Mouse (Mus musculus): ENCODE measurements around the gene Cib1. TPM values are rescaled to one million over a fixed set of nuclear protein-coding genes. Genes with fewer than 3 reads are reported as not detected.

Gene Cib1
- polyA plus RNA-seq, 2 experiments from 2014 or later = 120 to 148 TPM

GRCm38 (mm10) chr7:80231971-80232488 is 583 bp downstream of the Cib1 start:
- no peak for ATAC-seq

DNA sequence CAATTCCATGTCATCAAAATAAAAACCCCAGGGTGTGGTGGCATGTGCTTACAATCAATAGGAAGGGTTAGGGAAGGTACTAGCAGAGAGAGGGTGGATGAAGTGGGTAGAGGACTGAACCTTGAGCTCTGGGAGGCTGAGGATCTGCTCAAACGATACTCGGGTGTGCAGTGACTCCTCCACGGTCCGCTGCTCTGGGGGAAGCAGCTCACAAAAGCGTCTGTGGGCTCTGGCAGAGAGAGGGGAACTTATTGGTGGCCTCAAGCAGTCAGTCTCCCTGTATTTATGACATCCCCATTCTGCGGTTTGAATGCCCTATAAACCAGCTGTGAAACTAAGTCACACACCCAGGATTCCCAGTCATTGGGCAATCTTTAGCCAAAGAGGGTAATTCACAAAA is 2.4 kb downstream of the Cib1 start:
- ATAC-seq = no peak

- ATAC-seq = no peak
Measured at GRCm38 (mm10) chr7:80227065-80227464, 5.5 kb downstream of the Cib1 start.

DNA sequence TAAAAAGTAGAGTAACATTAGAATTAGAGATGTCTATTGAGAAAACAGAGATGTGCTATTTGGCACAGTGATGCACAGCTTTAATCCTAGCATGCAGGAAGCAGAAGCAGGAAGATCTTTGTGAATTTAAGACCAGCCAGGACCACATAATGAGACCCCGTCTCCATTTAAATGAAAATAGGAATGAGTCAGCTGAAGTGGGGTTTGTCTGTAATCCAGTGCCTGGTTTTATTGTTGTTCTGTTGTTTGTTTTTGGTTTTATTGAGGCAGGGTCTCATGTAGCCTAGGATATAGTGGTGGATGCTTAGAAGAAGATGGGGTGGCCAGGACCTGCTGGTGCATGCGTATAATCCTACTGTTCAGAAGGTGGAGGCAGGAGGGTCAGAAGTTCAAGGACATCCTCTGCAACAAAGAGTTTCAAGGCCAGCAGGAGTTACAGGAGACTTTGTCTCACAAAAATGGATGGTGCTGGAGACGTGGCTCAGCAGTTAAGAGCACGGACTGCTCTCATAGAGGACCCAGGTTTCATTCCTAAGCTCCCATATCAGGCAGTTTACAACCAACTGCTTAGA is 11.3 kb downstream of the Cib1 start:
- ATAC-seq = no peak

- ATAC-seq = no peak
Measured at GRCm38 (mm10) chr7:80220237-80220797, 12.3 kb downstream of the Cib1 start.

- no peak for ATAC-seq
Measured at GRCm38 (mm10) chr7:80218666-80219065, 13.9 kb downstream of the Cib1 start.

DNA sequence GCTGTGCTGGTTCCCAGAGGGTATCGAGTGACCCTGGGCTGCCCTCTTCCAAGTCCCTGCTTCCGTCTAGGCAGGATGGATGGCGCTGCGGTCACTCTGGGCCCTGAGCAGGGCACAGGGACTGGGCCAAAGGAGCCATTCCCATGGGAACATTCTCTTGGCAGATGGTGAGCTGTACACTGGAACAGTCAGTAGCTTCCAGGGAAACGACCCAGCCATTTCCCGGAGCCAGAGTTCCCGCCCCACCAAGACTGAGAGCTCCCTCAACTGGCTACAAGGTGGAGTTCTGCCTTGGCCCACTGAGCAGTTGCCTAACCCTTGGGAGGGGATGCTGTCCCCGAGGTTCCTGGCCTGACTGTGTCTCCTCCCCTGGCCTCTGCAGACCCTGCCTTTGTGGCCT is 16.0 kb downstream of the Cib1 start:
- ATAC-seq = no peak

DNA sequence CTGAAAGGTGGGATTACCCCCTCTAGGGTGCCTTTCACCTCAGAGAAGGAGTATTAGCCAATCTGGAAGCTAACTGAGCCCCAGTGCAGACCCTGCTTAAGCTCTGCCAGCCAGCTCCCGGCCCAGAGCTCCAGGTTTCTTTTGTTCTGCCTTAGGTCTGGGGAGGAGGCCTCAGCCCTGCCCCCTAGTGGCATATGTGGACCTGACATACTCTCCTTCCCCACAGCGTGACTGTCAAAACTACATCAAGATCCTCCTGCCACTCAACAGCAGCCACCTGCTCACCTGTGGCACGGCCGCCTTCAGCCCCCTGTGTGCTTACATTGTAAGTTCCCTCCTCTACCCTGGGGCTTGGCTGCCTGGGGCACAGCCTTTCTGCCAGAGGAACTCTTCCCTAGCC is 17.2 kb downstream of the Cib1 start:
- ATAC-seq = peak; percentile 73

GRCm38 (mm10) chr7:80214459-80214858 is 18.2 kb downstream of the Cib1 start:
- ATAC-seq = no peak

DNA sequence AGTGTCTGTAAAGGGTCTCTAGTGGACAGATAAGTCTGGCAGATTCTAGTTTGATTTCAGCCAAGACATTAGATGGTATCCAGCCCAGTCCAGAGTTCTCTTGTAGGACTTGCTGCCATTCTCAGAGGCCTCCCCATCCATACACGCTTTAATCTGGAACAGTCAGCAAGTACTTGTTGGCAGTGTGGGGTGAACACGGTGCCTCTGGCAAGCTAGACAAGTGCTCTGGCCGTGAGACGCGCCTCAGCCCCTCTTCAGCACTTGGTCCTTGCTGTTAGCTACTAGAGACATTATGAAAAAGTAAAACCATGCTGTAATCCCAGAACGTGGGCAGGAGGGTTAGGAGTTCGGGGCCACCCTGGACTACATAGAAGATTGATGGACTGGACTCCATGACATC is 19.0 kb downstream of the Cib1 start:
- no peak for ATAC-seq

- ATAC-seq = no peak
Measured at GRCm38 (mm10) chr7:80210982-80211381, 21.6 kb downstream of the Cib1 start.

GRCm38 (mm10) chr7:80209669-80210068 is 22.9 kb downstream of the Cib1 start:
- peak; percentile 91 for ATAC-seq

GRCm38 (mm10) chr7:80208738-80209430 is 23.7 kb downstream of the Cib1 start:
- ATAC-seq = no peak

DNA sequence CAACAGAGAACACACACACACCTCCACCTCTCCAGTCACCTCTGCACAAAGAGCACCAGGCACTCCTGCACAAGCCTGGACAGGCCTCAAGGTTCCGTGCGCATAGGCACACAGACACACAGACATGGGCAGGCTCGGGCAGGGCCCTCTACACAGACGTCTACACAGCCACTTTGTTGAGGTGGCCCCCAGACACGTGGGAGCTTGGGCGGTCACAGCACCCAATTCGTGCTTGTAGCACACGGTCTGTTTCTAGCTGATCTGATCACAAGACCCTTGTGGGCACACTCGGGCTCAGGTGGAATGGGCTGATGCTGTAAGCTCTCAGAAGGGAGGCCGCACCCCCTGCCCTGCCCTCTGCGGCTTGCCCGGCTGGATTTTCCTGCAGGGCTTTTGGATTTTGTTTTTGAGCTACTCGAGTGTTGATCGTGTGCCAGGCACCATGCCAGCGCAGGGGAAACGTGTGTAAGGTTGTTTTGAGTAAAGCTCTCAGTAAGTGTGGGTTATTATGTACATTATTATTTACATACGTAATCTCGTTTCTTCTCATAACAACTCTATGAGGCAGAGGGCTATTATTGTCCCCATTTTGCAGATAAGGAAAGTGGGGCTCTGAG is 24.5 kb downstream of the Cib1 start:
- no peak for ATAC-seq

DNA sequence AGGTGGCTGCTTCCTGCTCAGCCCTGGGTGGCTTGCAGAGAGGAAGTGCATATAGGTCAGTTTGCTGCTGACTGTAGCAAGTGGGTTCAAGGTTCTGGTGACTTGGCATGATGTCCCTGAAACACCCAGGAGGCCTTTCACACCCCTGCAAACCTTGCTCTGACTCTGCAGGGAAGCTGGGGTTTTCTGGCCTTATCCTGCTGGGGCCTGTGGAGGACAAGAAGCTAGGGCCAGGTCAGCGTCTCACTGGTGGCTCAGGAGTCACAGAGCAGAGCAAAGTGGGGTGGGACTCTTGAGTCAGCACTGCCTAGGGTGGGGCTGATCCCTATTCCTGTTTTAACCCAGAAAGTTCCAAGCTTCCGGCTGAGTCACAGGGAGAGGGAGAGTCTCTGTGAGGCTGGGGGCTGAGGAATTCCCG is 25.3 kb downstream of the Cib1 start:
- no peak for ATAC-seq

DNA sequence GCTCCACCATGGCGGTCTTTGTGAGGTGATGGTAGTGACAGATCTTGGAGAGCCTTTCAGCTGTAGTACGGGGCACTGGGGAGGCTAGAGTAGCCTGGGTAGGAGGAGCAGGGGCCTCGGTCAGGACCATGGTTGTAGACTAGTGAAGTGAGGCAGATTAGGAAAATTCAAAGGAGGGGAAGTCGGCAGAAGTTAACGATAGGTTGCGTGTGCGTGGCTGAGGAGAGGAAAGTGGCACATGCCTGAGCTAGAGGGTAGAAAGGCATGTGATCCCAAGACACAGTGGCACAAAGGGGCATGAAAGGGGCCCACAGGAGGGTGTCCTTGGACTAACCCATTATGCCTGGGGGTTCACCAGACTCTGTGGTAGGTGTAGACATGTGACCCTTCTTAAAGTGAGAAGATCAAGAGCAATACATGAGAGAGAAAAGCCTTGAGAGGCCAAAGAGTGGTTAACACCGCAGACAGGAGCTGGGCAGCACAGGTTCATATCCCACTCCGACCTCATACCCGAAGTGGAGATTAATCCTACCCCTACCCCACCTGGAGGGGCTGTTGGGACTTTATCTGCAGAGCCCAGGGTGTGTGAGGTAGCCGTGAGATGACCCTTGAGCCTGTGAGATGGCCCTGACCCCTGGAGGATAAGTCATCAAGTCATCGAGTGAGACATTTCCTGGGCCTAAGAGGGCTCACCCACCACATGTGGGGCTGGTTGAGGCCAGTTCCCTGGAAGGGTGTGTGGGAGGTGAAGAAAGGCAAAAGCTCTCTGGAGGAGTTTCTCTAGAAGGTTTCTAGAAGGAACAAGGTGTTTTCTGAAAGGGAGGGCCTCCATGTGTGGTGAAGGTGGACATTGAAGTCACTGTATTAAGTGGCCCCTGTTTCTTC is 26.7 kb downstream of the Cib1 start:
- no peak for ATAC-seq

- no peak for ATAC-seq
Measured at GRCm38 (mm10) chr7:80204961-80205360, 27.7 kb downstream of the Cib1 start.

DNA sequence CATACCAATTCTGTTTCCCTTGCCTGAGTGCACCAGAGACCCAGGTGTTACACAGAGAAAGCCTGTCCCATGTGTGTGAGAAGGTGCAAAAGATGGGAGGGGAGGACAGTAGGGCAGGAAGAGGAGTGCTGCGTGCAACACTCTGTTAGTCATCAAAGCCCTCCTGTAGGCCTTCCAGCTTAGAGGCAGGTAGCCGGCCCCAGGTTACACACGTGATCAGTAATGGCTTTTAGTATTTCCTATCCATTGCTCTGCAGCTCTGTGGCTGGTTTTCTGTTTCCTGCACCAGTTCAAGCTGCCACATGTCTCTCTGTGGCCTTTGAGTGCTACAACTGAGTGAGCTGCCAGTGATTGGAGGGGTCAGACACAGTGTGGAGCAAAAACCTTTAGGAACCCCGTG is 28.3 kb downstream of the Cib1 start:
- peak; percentile 79 for ATAC-seq

DNA sequence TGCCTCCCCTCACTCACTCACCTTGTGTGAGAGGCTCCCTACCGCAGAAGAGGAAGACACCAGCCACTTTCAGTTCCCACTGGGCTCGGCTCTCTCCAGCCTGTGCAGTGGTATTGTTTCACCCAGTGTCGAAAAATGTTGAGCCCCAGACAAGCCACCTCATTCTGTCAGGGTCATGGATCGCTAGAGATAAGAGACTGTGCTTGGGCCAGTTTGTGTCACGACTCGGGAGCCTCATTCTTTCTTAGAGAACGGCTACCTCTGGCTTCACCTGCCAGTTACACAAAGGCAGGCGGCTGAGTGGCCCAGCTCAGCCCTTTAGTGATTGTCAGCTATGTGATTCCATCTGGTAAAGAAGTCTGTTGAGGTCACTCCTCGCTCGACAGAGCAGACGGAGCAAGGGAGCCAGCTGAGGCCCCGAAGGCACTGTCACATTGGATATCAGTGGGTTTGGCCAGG is 28.9 kb downstream of the Cib1 start:
- ATAC-seq = no peak

DNA sequence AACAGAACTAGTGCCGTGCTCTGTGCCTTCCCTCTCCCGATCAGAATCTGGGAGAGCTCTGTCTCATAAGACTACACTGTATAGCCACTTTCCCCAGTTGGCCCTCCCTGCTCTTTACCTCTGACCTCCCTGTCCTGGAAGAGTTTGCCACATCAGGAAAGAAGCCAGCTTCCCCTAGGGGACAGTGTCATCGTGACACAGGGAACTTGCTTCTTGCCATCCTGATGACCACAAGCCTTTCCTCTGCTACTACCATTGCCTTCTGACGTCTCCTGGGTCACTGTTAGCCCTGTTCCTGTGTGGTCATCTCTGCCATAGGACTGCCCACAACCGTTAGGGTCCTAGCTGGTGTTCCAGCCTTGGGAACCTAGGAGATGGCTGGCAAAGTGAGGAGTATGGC is 29.7 kb downstream of the Cib1 start:
- no peak for ATAC-seq

GRCm38 (mm10) chr7:80201888-80202540 is 30.6 kb downstream of the Cib1 start:
- no peak for ATAC-seq

- ATAC-seq = no peak
Measured at GRCm38 (mm10) chr7:80200963-80201539, 31.6 kb downstream of the Cib1 start.

Measured in activated CD4-positive, CD25-positive, alpha-beta regulatory T cell, adult 4 months (primary cell).